Mouse (Mus musculus): ENCODE results near the gene Map3k6.
A peak's percentile ranks its signal among the peaks of the same experiment; 100 is the strongest.

Map3k6 gene

GRCm38 (mm10) chr4:133286476-133287077 lies 46.0 kb downstream of the Map3k6 start:
- DNase-seq: no peak

DNA sequence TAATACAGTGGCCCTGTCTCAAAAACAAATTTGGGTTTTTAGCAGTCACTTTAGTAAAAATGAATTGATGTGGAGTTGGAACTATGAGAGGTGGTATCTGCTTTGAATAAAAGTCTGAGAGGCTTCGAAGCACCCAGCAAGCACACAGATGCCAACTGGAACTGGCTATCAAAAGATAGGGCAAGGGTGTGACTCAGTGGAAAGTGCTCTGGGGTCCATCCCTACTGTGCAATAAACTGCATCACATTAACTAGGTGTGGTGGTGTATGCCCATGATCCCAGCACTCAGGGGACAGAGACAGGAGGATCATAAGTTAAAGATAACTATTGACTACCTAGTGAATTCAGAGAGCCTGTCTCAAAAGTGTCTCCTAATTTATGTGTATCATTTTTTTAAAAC lies 50.6 kb downstream of the Map3k6 start:
- no peak for DNase-seq

DNA sequence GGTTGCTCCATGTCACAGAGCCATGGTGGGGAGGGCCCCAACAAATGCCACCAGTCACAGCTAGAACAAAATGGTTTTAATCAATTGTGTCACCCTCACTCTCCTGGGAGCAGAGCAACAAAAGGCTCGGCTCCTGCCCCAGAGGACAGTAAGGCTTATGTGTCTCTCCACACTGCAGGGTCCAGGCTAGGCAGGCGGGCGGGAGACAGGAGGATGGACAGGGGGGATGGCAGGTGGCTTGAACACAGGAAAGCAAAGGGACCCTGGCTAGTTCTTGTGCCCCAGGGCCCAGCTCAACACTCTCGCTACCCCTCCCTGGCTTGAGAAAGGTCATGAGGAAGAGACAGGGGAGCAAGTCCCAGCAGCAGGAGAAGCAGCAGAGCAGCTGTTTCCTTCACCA lies 51.8 kb downstream of the Map3k6 start:
- DNase-seq: no peak

DNA sequence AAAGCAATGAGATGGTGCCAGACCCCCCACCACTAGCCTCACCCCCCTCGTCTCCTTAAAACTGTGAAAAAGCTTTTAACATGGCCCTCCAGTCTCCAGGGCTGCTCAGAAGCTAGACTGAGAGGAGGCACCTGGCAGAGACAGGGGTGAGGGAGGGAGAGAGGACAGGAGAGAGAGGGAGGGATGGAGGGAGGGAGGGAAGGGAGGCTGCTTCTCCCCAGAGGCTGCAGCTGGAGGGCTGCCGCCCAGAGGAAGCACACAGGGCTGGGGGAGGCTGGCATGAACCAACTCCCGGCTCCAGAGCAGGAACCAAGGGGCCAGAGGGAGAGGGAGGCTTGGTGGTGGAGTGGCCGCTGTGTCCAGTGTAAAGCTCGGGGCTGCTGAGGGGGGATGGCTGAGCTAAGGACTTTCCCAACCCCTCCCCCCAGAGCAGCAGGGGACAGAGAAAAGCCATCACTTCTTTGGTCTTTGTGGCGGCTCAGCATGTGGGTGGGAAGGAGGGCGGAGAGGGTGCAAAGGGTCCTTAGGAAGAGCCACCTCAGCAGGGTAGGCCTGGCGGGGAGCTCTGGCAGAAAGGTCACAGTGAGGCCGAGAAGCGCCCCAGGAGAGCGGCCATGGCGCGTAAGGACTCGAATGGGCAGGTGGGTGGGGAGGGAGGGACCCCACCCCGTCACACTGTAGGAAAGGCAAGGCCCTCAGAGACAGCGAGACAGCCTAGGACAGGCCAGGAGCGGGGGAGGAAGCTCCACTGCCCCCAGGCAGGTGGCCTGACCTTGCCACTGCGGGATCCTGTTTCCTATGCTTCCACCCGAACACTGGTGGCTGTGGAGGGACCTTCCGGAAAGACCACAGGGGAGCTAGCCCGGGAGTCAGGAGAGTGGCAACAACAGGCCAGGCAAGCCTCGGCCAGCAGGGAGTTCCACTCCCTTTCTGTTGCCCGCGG lies 52.6 kb downstream of the Map3k6 start:
- DNase-seq: peak in 1 of 2 experiments; percentile 35

DNA sequence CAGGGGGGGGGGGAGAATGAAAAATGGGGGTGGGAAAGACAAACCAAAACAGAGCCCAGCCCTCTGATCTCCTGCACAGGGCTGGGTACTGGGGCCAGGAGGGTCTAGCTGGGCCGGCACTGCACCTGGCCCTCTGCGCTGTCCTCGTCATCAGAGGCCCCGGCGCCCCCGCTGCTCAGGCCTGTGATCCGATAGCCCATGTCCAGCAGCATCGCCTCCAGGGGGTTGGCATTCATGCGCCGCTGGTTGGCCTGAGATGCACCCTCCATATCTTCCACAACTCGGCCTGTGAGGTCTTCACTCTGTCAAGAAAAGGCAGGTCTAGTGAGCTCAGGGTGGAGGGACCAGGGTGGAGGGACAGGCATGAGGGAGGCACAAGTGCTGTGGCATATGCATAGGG lies 53.5 kb downstream of the Map3k6 start:
- peak in 1 of 2 experiments; percentile 38 for DNase-seq

GRCm38 (mm10) chr4:133297360-133297759 lies 56.7 kb downstream of the Map3k6 start:
- no peak for DNase-seq

DNA sequence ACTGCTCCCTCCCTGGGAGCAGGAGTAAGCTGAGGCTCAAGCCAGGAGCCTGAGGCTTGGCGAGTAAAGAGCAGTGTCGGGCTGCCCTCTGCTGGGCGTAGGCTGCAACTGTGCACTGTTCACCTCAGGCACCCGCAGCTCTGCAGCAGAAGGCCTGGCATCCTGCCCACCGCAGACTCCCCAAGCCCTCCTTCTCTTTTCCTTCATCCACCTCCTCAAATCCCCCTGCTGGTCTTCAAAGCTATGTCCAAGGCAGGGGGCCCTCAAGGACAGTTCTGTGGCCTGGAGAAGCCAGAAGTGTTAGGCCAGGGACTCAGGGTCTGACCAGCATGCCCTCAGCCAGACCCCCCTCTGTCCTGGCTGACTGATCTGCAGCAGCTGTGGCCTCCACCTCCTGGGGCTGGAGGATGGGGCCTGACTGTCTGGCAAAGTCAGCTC lies 57.2 kb downstream of the Map3k6 start:
- peak; percentile 97 for DNase-seq

DNA sequence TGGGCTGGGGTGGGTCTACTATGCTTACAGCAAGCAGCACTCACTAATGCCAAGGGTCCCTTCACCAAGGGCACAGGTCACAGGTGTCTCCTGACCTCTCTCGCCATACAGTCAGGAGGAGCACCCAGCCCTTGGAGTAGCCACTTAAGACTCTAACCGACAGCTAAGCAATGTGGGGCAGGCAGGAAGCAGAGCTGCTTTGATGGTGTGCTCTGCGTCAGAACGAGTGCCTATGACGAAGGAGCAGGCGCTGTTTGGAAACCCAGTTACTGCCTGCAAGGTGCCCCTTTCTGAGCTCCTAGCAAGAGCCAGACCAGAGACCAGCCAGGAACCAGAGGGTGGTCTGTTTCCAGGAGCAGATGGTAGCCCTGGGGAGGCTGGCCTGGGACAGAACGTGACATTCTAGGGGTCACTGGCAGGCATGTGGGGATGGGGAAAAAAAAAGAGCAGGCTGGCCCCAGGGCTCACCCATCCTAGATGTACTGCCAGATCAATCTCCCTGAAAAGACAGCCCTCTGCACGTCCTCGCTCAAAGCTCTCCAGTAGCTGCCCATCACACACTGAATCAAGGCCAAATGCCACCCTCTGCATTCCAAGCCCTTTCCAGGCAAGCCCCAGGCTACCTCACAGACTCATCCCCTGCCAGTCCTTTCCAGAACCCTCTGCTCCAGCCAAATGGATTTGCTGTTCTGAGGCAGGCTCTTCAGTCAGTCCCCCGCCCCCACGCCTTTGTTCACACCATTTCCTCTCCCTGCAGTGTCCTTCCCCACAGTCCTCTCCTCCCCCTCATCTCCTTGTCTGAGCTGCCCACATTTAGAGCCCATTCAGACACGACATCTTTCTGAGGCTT lies 58.1 kb downstream of the Map3k6 start:
- peak; percentile 91 to 95 for DNase-seq

- peak; percentile 93 to 94 for DNase-seq
Observed at GRCm38 (mm10) chr4:133299701-133300100, 59.1 kb downstream of the Map3k6 start.

- DNase-seq: peak; percentile 59 to 68
Observed at GRCm38 (mm10) chr4:133300421-133300820, 59.8 kb downstream of the Map3k6 start.

DNA sequence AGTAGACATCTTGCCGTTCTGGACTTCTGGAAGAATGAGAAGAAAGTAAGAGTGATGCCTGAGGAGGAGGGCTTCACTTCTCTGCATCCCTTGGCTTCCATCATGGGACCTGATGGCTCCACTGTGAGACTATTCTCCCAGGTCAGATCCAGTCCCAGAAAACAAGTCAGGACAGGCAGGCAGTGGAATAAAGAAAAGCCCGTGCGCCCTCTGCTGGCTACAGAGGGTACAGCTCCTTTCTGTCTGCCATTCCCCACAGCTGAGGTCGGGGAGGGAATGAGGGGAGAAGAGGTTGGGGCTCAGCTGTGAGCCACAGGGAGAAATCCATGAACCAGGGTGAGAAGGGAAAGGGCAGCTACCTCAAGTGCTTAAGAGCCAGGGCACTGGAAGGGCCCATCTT lies 61.2 kb downstream of the Map3k6 start:
- peak; percentile 94 to 95 for DNase-seq

Data from cerebellum, postnatal 14 days (tissue).